Mouse (Mus musculus) myocyte (in vitro differentiated cells): ENCODE measurements around the gene Pten. TPM values are rescaled to one million over a fixed set of nuclear protein-coding genes. Genes with fewer than 3 reads are reported as not detected.
A peak's percentile ranks its signal among the peaks of the same experiment; 100 is the strongest.

Experiments used
- H3K27me3 ChIP-seq: one replicate; pipeline ENCODE4 v1.6.1; 2011; ENCODE audit not compliant: control insufficient read depth, insufficient read depth, insufficient read length
- H3K36me3 ChIP-seq: one replicate; pipeline ENCODE4 v1.6.1; 2011; ENCODE audit not compliant: control insufficient read depth, insufficient read depth
- H3K4me2 ChIP-seq: one replicate; pipeline ENCODE4 v1.6.1; 2011; ENCODE audit warnings: low read depth, control low read depth
- H3K4me3 ChIP-seq: one replicate; pipeline ENCODE4 v1.5.1; 2011; ENCODE audit warnings: mild to moderate bottlenecking, control low read depth, moderate library complexity
- H3K79me2 ChIP-seq: one replicate; pipeline ENCODE4 v1.6.1; 2011; ENCODE audit not compliant: control insufficient read depth, insufficient read depth
- H3ac ChIP-seq: one replicate; pipeline ENCODE4 v1.6.1; 2011; ENCODE audit not compliant: control insufficient read depth, insufficient read length
- CEBPB ChIP-seq: IDR thresholded peaks from 2 replicates; pipeline ENCODE4 v1.6.1; 2011; ENCODE audit warnings: mild to moderate bottlenecking, moderate library complexity; ENCODE audit not compliant: poor library complexity, insufficient read depth, severe bottlenecking
- E2F4 ChIP-seq: IDR thresholded peaks from one replicate; pipeline ENCODE4 v1.6.1; 2011; ENCODE audit warnings: mild to moderate bottlenecking, control low read depth, moderate library complexity; ENCODE audit not compliant: insufficient read depth
- MAX ChIP-seq: IDR thresholded peaks from one replicate; pipeline ENCODE4 v1.6.1; 2011; ENCODE audit warnings: low read depth, mild to moderate bottlenecking, control low read depth
- MYOD1 ChIP-seq, 3 experiments: IDR thresholded peaks; one replicate each; pipeline ENCODE4 v1.6.1; 2011; ENCODE audit warnings: control low read depth in 2 of 3, low read depth in 2 of 3, mild to moderate bottlenecking in 2 of 3, moderate library complexity in 1 of 3; ENCODE audit not compliant: insufficient read length in 2 of 3, control insufficient read depth in 1 of 3
- MYOG ChIP-seq, 3 experiments: IDR thresholded peaks; one replicate each; pipeline ENCODE4 v1.6.1; 2011; ENCODE audit warnings: control low read depth in 2 of 3, low read depth in 2 of 3, mild to moderate bottlenecking in 2 of 3; ENCODE audit not compliant: insufficient read length in 2 of 3, control insufficient read depth in 1 of 3, insufficient read depth in 1 of 3
- POLR2A ChIP-seq: IDR thresholded peaks from one replicate; pipeline ENCODE4 v1.6.1; 2011; ENCODE audit warnings: low read depth, mild to moderate bottlenecking, control low read depth, moderate library complexity; ENCODE audit not compliant: insufficient read length
- POLR2AphosphoS2 ChIP-seq: IDR thresholded peaks from one replicate; pipeline ENCODE4 v1.6.1; 2011; ENCODE audit warnings: low read depth, control low read depth; ENCODE audit not compliant: insufficient read length
- REST ChIP-seq: IDR thresholded peaks from one replicate; pipeline ENCODE4 v1.6.1; 2011; ENCODE audit warnings: mild to moderate bottlenecking, control low read depth, moderate library complexity; ENCODE audit not compliant: insufficient read depth, insufficient read length
- SRF ChIP-seq: IDR thresholded peaks from one replicate; pipeline ENCODE4 v1.6.1; 2011; ENCODE audit warnings: low read depth; ENCODE audit not compliant: control insufficient read depth, insufficient read length
- TCF12 ChIP-seq: IDR thresholded peaks from one replicate; pipeline ENCODE4 v1.6.1; 2011; ENCODE audit warnings: mild to moderate bottlenecking, control low read depth; ENCODE audit not compliant: poor library complexity, insufficient read depth, severe bottlenecking
- TCF3 ChIP-seq: IDR thresholded peaks from one replicate; pipeline ENCODE4 v1.6.1; 2011; ENCODE audit warnings: low read depth, control low read depth; ENCODE audit not compliant: insufficient read length
- USF1 ChIP-seq: IDR thresholded peaks from one replicate; pipeline ENCODE4 v1.6.1; 2011; ENCODE audit warnings: low read depth, mild to moderate bottlenecking, control low read depth, moderate library complexity
- polyA plus RNA-seq: library from polyadenylated mRNA; unstranded; fragments of >200 nt; fragmentation: generic; extraction: Trizol; gene quantifications from one replicate; pipeline ENCODE4 v1.2.1, GENCODE M21; 2012; ENCODE audit warnings: missing spikeins

The Pten gene
- polyA plus RNA-seq, 1 experiment = 8.9 TPM

DNA sequence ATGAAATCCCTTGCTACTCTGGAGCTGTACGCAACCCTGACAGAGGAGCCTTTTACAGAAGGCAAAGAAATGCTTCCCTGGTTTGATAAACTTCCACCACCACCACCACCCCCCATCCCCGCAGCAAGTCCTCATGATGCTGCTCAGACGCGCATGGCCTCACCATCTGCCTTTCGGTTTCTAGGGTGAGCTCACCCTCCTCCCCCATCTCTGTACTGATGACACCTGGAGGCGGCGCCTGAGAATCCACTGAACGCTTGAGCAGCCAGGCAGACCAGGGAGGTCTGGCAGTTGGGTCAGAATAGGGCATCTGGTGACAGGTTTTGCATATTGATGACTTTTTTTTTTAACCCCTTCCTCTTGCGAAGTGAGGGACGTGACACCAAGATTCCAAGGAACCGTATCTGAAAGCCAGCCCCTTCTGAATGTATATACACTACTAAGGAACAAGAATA lies 44.7 kb upstream of the Pten start:
- peaks cover 41% of the 10 kb centered on the region for H3K79me2 ChIP-seq
- peak overlapping the region; percentile 13 for H3ac ChIP-seq
- H3K36me3 ChIP-seq = peaks cover 4% of the 10 kb centered on the region
- H3K4me3 ChIP-seq = peak overlapping the region; percentile 85
- peak overlapping the region; percentile 91 for H3K4me2 ChIP-seq
- no peaks in the 10 kb centered on the region for H3K27me3 ChIP-seq
- no peak for TF ChIP-seq USF1
- no peak for TF ChIP-seq REST
- no peak for TF ChIP-seq MYOD1 (IDR thresholded peaks at IDR 0.05; ENCODE audit: control insufficient read depth in 1 of 3, insufficient read length in 2 of 3, low read depth in 2 of 3)
- TF ChIP-seq SRF = no peak
- TF ChIP-seq POLR2A = no peak
- no peak for TF ChIP-seq TCF12
- TF ChIP-seq POLR2AphosphoS2 = no peak

DNA sequence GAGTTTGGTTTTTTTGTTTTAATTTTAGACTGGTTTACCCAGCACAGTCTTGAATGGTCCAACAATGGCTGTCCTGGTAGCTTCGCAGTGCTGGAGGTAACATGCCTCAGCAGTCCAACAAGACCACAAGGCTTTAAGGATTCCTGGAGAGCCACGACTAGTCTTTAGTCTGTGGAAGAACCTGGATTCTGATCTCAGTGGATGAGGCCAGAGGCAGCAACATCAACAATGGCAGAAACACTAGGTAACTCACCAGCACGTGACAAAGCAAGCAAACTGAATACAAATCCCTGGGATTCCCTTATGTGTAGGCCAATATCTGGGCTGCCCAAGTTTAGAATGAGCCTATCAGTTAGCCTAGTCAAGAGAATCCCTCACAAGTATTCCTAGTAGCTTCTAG lies 43.8 kb upstream of the Pten start:
- H3K79me2 ChIP-seq = peaks cover 33% of the 10 kb centered on the region
- H3ac ChIP-seq = no peak overlapping the region
- no peak overlapping the region for H3K4me3 ChIP-seq
- no peak overlapping the region for H3K4me2 ChIP-seq
- peaks cover 4% of the 10 kb centered on the region for H3K36me3 ChIP-seq
- no peaks in the 10 kb centered on the region for H3K27me3 ChIP-seq
- TF ChIP-seq REST (no peak), POLR2AphosphoS2 (no peak), MAX (no peak), TCF3 (no peak), MYOG (IDR thresholded peaks at IDR 0.05; ENCODE audit: control insufficient read depth in 1 of 3, insufficient read depth in 1 of 3, insufficient read length in 2 of 3, low read depth in 2 of 3) (no peak), SRF (no peak), TCF12 (no peak), CEBPB (no peak), USF1 (no peak)

DNA sequence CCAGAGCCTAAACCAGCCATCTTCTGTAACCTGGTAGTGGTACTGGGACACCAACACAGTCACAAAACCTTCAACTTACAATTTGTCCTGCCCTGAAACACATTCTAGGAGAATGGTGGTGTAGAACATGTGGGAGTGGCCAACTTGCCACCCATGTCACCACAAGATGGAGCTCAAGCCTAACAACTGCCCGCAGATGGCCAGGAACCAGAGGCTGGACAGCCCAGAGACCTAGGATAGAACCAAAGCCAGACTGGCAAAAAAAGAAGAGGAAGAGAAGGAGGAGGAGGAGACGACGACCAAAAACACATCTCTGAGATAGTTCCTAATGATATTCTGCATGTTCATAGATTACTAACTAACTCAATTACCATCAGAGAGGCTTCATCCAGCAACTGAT lies 42.1 kb upstream of the Pten start:
- no peak for TF ChIP-seq REST
- TF ChIP-seq TCF3 = no peak
- TF ChIP-seq POLR2A = no peak
- Histone ChIP-seq H3K27me3 (no peaks in the 10 kb centered on the region), H3K4me2 (no peak overlapping the region), H3K4me3 (no peak overlapping the region), H3K79me2 (peaks cover 17% of the 10 kb centered on the region), H3K36me3 (no peaks in the 10 kb centered on the region), H3ac (no peak overlapping the region)

DNA sequence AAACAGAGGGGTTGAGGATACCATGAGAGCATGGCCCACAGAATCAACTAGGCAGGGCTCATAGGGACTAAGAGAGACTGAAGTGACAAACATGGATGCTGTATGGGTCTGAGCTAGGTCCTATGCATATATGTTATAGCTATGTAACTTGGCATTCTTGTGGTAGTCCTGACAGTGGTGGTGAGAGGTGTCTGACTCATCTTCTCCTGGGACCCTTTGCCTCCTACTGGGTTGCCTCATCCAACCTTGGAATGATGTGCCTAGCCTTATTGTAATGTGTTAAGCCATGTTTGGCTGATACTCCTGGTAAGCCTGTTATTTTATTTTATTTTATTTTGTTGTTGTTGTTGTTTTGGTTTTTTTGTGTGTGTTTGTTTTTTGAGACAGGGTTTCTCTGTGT lies 41.6 kb upstream of the Pten start:
- no peak overlapping the region for H3K4me2 ChIP-seq
- TF ChIP-seq MAX (no peak), POLR2AphosphoS2 (no peak), USF1 (no peak), TCF3 (no peak), MYOG (IDR thresholded peaks at IDR 0.05; ENCODE audit: control insufficient read depth in 1 of 3, insufficient read depth in 1 of 3, insufficient read length in 2 of 3, low read depth in 2 of 3) (no peak), REST (no peak), MYOD1 (IDR thresholded peaks at IDR 0.05; ENCODE audit: control insufficient read depth in 1 of 3, insufficient read length in 2 of 3, low read depth in 2 of 3) (no peak), SRF (no peak), POLR2A (no peak), CEBPB (no peak), TCF12 (no peak), E2F4 (no peak)
- H3ac ChIP-seq = no peak overlapping the region
- peaks cover 12% of the 10 kb centered on the region for H3K79me2 ChIP-seq
- no peaks in the 10 kb centered on the region for H3K36me3 ChIP-seq
- H3K27me3 ChIP-seq = no peaks in the 10 kb centered on the region
- no peak overlapping the region for H3K4me3 ChIP-seq

DNA sequence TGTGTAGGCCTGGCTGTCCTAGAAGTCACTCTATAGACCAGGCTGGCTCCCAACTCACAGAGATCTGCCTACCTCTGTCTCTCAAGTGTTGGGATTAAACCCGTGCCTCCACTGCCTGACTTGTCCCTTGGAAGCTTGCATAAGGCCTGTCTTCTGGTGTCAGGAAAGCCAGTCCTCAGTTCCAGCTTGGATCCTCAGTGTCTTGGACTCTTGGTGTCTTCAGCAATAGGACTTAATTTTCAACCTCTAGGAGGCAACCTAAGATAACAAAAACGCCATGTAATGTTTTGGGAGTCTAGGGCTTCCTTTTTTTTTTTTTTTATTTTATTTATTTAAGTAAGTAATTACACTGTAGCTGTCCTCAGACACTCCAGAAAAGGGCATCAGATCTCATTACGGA lies 39.7 kb upstream of the Pten start:
- H3ac ChIP-seq = no peak overlapping the region
- no peaks in the 10 kb centered on the region for H3K27me3 ChIP-seq
- H3K4me3 ChIP-seq = no peak overlapping the region
- H3K79me2 ChIP-seq = no peaks in the 10 kb centered on the region
- no peak overlapping the region for H3K4me2 ChIP-seq
- H3K36me3 ChIP-seq = no peaks in the 10 kb centered on the region
- TF ChIP-seq USF1 (no peak), TCF12 (no peak), MYOG (IDR thresholded peaks at IDR 0.05; ENCODE audit: control insufficient read depth in 1 of 3, insufficient read depth in 1 of 3, insufficient read length in 2 of 3, low read depth in 2 of 3) (no peak), CEBPB (no peak), MYOD1 (IDR thresholded peaks at IDR 0.05; ENCODE audit: control insufficient read depth in 1 of 3, insufficient read length in 2 of 3, low read depth in 2 of 3) (no peak), REST (no peak), MAX (no peak)
